Mouse (Mus musculus): ENCODE measurements around the gene Mrpl24. TPM values are rescaled to one million over a fixed set of nuclear protein-coding genes. Genes with fewer than 3 reads are reported as not detected.

Mrpl24 gene
- polyA plus RNA-seq, 1 experiment from 2014 or later, result 50.3 TPM

DNA sequence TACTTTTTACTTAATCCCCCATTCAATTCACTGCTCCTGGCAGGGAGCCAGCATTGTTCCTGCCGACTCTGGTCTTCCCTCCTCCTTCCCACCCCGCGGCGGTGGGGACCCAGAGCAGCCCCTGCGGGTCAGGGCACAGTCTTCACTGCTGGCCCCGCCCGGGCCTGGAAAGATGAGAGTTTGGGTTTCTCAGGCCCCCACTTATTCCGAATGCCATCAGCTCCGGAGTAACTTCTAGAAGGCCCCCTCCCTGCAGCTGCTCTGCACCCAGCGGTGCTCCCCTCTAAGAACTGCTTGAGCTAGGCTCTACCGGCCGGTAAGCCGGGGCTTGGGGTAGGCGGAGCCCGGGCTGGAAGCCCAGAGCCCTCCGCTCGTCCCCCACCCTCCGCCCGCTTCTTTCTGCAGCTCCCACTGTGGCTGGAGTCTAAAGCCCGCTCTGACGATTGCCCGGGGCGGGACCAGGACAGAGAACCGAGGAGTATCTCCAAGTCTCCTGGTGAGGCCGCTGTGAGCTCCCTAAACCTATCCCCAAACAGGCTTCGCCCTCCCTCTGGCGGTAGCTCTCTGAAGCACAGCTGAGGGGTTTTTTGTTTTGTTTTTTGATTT lies 41.4 kb downstream of the Mrpl24 start:
- Histone ChIP-seq H3K4me2 (ENCODE audit: low read depth, low read length) (peak overlapping the region; percentile 83), H3K4me3 (ENCODE audit: low read depth, low read length) (peak overlapping the region; percentile 49), H3K27me3 (ENCODE audit: insufficient read depth, low read length) (peaks cover 17% of the 10 kb centered on the region), H3K9ac (replicated peaks) (peak overlapping the region; percentile 59; the same call in 1 of the 2 replicates), H3K4me1 (ENCODE audit: insufficient read depth) (peaks cover 10% of the 10 kb centered on the region; the same call in 1 of the 2 replicates), H3K9me3 (ENCODE audit: low read length) (no peaks in the 10 kb centered on the region), H3K36me3 (replicated peaks; ENCODE audit: insufficient read depth, low read length) (no peaks in the 10 kb centered on the region), H3K27ac (ENCODE audit: low read depth) (no peak overlapping the region)
- ATAC-seq (peak; percentile 93), DNase-seq (peak; percentile 84)
- 1% methylated on average over 27 of the region's 27 CpGs for WGBS (ENCODE audit: insufficient replicate concordance)
- TF ChIP-seq CTCF (IDR thresholded peaks at IDR 0.05; ENCODE audit: low read depth) (peak; percentile 92), EP300 (IDR thresholded peaks at IDR 0.05; ENCODE audit: low read depth) (no peak)

DNA sequence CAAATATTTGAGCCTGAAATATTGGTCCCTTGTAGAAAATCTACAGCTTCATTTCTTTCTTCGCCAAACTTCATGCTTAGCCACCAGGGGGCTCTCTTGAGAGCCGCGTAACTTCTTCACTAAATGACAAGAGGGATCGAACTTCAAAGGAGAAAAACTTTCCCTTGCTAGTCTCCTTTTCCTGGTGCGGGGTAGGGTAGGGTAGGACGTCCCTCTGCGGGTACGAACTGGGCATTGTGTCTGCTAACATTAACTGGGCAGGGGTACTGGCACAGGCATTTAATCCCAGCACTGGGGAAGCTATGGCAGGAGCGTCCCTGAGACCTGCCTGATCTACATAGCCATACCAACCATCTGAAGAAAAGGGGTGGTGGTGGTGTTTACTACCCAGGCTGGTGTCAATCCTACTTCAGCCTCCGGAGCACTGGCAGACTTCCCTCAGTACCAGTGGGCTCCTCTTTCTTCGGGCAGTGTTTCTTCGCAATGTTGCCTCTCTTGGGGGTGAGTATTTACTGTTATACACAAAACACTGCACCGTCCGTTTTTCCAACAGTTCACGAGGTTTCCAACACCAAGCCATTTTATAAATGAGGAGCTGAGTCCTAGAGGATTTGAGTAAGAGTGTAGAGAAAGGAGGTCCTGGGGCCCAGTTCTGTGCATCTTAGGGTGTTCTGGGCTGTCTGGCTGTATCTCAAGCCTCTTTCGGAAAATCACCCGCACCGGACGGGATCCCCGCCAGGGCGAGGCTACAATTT lies 51.1 kb downstream of the Mrpl24 start:
- Histone ChIP-seq H3K4me2 (ENCODE audit: low read depth, low read length) (peak overlapping the region; percentile 66), H3K4me1 (ENCODE audit: insufficient read depth) (peaks cover 13% of the 10 kb centered on the region), H3K4me3 (ENCODE audit: low read depth, low read length) (peak overlapping the region; percentile 42; the same call in 1 of the 2 replicates), H3K9me3 (ENCODE audit: low read length) (no peaks in the 10 kb centered on the region), H3K27me3 (ENCODE audit: insufficient read depth, low read length) (peaks cover 53% of the 10 kb centered on the region), H3K36me3 (replicated peaks; ENCODE audit: insufficient read depth, low read length) (no peaks in the 10 kb centered on the region), H3K27ac (ENCODE audit: low read depth) (no peak overlapping the region), H3K9ac (replicated peaks) (0 out of 2 replicates have a peak overlapping the region, but pooled peaks have one; percentile 26)
- peak; percentile 60 for DNase-seq
- 1% methylated on average over 21 of the region's 21 CpGs for WGBS (ENCODE audit: insufficient replicate concordance)
- peak; percentile 78 for TF ChIP-seq CTCF (IDR thresholded peaks at IDR 0.05; ENCODE audit: low read depth)
- TF ChIP-seq EP300 (IDR thresholded peaks at IDR 0.05; ENCODE audit: low read depth), result no peak
- ATAC-seq, result no peak

DNA sequence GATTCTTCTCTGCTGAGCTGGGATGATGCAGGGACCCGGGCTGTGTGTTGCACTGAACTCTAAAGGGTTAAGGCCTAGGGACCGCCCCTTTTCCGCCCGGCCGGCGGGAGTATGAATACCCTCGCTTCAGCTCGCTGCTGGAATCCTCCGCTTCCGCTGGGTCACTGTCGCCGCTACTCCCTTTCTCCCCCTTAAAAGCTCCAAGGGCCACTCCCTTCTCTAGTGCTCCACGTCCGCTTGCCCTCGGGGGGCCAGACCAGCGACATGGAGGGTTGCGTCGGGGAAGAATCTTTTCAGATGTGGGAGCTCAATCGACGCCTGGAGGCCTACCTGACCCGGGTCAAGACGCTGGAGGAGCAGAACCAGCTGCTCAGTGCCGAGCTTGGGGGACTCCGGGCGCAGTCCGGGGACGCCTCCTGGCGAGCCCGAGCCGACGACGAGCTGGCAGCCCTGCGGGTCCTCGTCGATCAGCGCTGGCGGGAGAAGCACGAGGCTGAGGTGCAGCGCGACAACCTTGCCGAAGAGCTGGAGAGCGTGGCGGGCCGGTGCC lies 51.7 kb downstream of the Mrpl24 start, which contains the start of gene Nes:
Nes (plus strand) TSS at position 140 of the 550 bp plus-strand sequence.
- H3K27me3 ChIP-seq (ENCODE audit: insufficient read depth, low read length), result peaks cover 53% of the 10 kb centered on the region
- TF ChIP-seq CTCF (IDR thresholded peaks at IDR 0.05; ENCODE audit: low read depth) (no peak), EP300 (IDR thresholded peaks at IDR 0.05; ENCODE audit: low read depth) (no peak)
- H3K9me3 ChIP-seq (ENCODE audit: low read length), result no peaks in the 10 kb centered on the region
- H3K27ac ChIP-seq (ENCODE audit: low read depth), result no peak within 1 kb of the TSS
- ATAC-seq, result peak; percentile 40; the same call in 1 of the 2 replicates
- DNase-seq, result peak; percentile 58
- peak within 1 kb of the TSS; percentile 42 for H3K4me3 ChIP-seq (ENCODE audit: low read depth, low read length)
- H3K9ac ChIP-seq (replicated peaks), result peak within 1 kb of the TSS; percentile 37; the same call in 1 of the 2 replicates
- peaks cover 13% of the 10 kb centered on the region for H3K4me1 ChIP-seq (ENCODE audit: insufficient read depth)
- H3K36me3 ChIP-seq (replicated peaks; ENCODE audit: insufficient read depth, low read length), result no peaks in the 10 kb centered on the region
- peak within 1 kb of the TSS; percentile 66 for H3K4me2 ChIP-seq (ENCODE audit: low read depth, low read length)
- under 1% methylated on average over 44 of the region's 44 CpGs for WGBS (ENCODE audit: insufficient replicate concordance)

DNA sequence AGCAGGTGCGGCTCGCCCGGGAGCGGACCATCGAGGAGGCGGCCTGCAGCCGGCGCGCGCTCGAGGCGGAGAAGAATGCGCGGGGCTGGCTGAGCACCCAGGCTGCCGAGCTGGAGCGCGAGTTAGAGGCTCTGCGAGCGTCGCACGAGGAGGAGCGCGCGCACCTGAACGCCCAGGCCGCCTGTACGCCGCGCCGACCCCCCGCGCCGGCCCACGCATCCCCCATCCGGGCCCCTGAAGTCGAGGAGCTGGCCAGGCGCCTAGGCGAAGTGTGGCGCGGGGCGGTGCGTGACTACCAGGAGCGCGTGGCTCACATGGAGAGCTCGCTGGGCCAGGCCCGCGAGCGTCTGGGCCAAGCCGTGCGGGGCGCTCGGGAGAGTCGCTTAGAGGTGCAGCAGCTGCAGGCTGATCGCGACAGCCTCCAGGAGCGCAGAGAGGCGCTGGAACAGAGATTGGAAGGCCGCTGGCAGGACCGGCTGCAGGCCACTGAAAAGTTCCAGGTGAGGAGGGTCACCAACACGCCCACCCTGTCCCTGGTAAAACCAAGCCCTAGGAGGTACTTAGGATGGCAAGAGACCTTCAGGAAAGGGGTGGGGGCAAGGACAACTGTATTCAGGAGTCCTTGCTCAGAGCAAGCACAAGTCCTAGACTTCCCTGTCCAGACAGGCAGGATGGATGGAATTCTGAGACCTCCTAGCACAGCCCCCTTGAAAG lies 52.3 kb downstream of the Mrpl24 start:
- peak overlapping the region; percentile 42 for H3K4me3 ChIP-seq (ENCODE audit: low read depth, low read length)
- WGBS (ENCODE audit: insufficient replicate concordance), result 1% methylated on average over 43 of the region's 60 CpGs
- no peak overlapping the region; the same call in 1 of the 2 replicates for H3K9ac ChIP-seq (replicated peaks)

DNA sequence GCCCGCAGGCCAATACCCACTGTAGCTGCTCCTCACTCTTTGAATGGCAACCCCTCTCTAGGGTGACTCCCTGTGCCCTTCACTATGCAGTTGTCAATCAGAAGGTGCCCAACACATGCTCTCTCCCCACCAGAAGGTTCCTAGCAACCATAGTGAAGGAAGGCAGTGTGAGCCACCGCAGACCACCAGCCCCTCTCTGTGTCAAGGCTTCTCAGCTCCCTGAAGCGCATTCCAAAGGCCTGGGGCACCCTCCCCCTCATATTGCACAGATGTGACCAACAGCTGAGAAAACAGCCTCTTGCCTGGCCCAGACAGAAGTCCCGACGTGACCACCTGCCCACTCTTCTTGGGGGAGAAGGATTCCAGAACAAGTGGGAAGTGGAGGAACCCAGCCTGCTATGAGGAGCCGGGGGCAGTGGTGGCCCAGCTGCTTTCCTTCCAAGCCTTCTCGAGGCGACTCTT lies 52.9 kb downstream of the Mrpl24 start:
- Histone ChIP-seq H3K9me3 (ENCODE audit: low read length) (no peaks in the 10 kb centered on the region), H3K4me2 (ENCODE audit: low read depth, low read length) (peak overlapping the region; percentile 66), H3K4me3 (ENCODE audit: low read depth, low read length) (peak overlapping the region; percentile 42; the same call in 1 of the 2 replicates), H3K27me3 (ENCODE audit: insufficient read depth, low read length) (peaks cover 56% of the 10 kb centered on the region), H3K36me3 (replicated peaks; ENCODE audit: insufficient read depth, low read length) (no peaks in the 10 kb centered on the region), H3K4me1 (ENCODE audit: insufficient read depth) (peaks cover 13% of the 10 kb centered on the region), H3K9ac (replicated peaks) (no peak overlapping the region), H3K27ac (ENCODE audit: low read depth) (no peak overlapping the region)
- ATAC-seq, result no peak
- TF ChIP-seq CTCF (IDR thresholded peaks at IDR 0.05; ENCODE audit: low read depth) (no peak), EP300 (IDR thresholded peaks at IDR 0.05; ENCODE audit: low read depth) (no peak)
- 33% methylated on average over 8 of the region's 8 CpGs for WGBS (ENCODE audit: insufficient replicate concordance)
- no peak for DNase-seq

More for the DNA sequence above, 52.3 kb downstream of the Mrpl24 start:
- Histone ChIP-seq H3K4me1 (ENCODE audit: insufficient read depth) (peaks cover 13% of the 10 kb centered on the region), H3K27me3 (ENCODE audit: insufficient read depth, low read length) (peaks cover 56% of the 10 kb centered on the region), H3K27ac (ENCODE audit: low read depth) (no peak overlapping the region), H3K4me2 (ENCODE audit: low read depth, low read length) (peak overlapping the region; percentile 66), H3K9me3 (ENCODE audit: low read length) (no peaks in the 10 kb centered on the region), H3K36me3 (replicated peaks; ENCODE audit: insufficient read depth, low read length) (no peaks in the 10 kb centered on the region)
- TF ChIP-seq EP300 (IDR thresholded peaks at IDR 0.05; ENCODE audit: low read depth), result no peak
- TF ChIP-seq CTCF (IDR thresholded peaks at IDR 0.05; ENCODE audit: low read depth), result no peak
- no peak; the same call in 1 of the 2 replicates for ATAC-seq
- DNase-seq, result no peak

Data from liver, postnatal 0 days (tissue).